Mouse (Mus musculus) G1E-ER4 (cell line): ENCODE data around the gene Ung. TPM values are rescaled to one million over a fixed set of nuclear protein-coding genes. Genes with fewer than 3 reads are reported as not detected.

ENCODE experiments used
- GATA1 ChIP-seq: IDR thresholded peaks from one replicate; pipeline ENCODE4 v1.8.0; 2012; ENCODE audit warnings: low read length, inconsistent platforms
- polyA plus RNA-seq: library from polyadenylated mRNA; stranded (reverse); fragments of >175 nt; gene quantifications from 2 replicates; pipeline ENCODE4 v1.2.3, GENCODE M21; 2012

Gene Ung
- 55.3 and 73.3 TPM in 2 replicates for polyA plus RNA-seq

- no peak for TF ChIP-seq GATA1
Measured at GRCm38 (mm10) chr5:114130211-114130605, at the start of gene Ung. Ung (plus strand) TSS chr5:114130386.

GRCm38 (mm10) chr5:114085501-114085900, 44.7 kb upstream of the Ung start:
- no peak for TF ChIP-seq GATA1

DNA sequence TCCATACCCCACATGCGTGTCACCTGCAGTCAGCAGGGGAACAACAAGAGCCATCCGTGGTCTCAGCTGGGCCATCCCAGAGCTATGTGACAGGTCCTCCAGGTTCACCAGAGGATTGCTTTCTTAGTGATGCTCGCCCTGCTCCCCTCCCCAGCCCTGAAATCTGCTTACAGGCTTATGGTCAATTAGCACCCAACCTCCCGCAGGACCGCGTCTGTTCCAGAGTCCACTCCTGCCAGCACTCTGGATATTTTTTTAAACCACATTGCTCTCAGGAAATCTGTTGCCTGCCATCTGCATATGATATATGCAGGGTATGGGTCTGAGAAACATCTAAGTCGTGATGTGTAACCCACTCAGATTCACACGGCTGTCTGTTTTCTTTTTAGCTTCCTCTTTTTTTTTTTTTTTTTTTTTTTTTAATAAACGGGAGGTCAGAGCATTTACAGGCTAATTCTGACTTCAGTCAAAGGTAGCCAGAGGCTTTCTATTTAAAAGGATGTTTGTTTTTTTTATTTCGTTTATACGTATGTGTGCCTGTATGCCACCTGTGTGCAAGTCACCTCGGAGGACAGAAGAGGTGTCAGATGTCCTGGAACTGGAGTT, 42.2 kb upstream of the Ung start:
- TF ChIP-seq GATA1: no peak

- no peak for TF ChIP-seq GATA1
Measured at GRCm38 (mm10) chr5:114090421-114091013, 39.7 kb upstream of the Ung start.

GRCm38 (mm10) chr5:114091057-114091807, 39.0 kb upstream of the Ung start, which contains the start of gene Svop:
Svop (minus strand) TSS chr5:114091570.
- TF ChIP-seq GATA1: no peak

GRCm38 (mm10) chr5:114099709-114100389, 30.3 kb upstream of the Ung start:
- no peak for TF ChIP-seq GATA1

GRCm38 (mm10) chr5:114100390-114101099, 29.6 kb upstream of the Ung start:
- TF ChIP-seq GATA1: no peak

- TF ChIP-seq GATA1: no peak
Measured at GRCm38 (mm10) chr5:114101873-114102272, 28.3 kb upstream of the Ung start.

- TF ChIP-seq GATA1: no peak
Measured at GRCm38 (mm10) chr5:114102807-114103206, 27.4 kb upstream of the Ung start.

DNA sequence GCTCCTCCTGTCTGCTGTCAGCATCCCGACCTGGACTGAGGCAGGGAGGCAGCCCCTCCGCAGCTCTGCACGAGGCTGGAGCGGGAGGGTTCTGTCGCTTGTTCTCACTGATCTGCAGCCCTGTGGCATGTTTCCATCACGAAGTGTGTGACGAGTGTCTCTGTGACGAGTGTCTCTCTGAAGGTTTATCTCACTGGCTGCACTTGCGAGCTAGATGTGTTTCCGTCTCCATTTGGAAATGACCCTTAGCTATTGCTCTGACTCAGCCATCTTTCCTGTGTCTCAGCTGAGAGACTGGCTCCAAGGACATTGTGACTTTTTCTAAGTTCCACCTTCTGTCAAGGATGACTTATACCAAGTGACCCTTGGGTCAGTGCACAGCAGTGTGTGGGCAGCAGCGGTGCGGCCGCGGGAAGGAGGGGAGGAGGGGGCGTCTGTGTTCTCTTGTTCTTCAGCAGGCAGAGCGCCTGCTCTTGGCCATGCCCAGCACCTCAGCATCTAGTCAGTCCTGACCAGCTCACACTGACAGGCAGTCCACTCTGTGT, 23.7 kb upstream of the Ung start:
- TF ChIP-seq GATA1: no peak

DNA sequence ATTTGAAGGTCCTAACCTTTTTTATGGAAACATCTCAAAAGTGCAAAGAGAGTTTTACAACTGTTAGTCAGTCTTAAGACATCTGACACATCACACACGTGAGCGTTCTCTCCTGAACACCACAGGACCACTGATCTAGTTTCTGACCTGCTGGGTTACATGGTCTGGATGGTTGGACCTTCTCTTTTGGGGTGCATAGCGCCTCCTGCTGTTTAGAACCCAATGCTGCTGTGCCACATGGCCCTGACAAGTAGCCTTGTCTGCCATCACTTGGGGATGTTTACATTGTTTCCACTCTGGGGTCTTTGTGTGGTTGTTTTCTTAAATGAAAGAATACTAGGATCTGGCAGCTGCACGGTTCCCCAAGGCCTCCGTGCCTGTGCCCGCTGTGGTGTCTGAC, 16.9 kb upstream of the Ung start:
- TF ChIP-seq GATA1: no peak

DNA sequence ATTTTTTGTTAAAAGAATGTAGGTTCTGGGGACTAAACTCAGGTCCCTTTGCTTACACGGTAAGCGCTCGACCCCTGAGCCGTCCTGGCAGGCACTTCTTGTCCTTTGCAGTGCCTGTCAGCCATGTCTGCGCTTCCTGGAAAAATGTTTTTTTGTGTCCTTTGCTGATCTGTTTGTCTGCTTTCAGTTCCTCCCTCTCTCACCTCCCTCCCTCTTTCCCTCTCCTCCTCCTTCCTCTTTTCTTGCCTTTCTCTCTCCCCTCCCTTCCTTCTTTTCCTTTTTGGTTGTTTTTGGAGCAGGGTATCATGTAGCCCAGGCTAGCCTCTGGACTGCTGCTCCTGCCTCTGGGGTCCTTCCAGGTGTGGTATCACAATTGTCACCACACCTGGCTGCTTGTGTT, 15.2 kb upstream of the Ung start:
- TF ChIP-seq GATA1: no peak

GRCm38 (mm10) chr5:114116586-114116985, 13.6 kb upstream of the Ung start:
- no peak for TF ChIP-seq GATA1

- TF ChIP-seq GATA1: no peak
Measured at GRCm38 (mm10) chr5:114119806-114120205, 10.4 kb upstream of the Ung start.

DNA sequence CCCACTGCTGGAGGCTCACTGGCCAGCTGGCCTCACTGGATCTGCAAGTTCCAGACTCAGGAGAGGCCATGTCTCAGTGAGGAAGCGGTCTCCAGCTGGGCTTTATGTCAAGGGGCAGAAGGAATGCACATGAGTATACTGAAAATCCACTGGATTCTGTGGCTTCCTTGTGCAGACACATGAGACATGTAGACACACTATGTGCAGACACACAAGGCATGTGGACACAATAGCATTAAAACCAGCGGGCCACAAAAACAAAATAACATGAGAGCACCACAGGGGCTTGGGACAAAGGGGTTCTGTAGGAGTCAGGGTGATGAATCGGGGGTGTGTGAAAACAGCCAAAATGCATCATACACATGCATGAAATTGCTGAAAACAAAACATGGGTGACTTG, 4.2 kb upstream of the Ung start:
- no peak for TF ChIP-seq GATA1
